Comparison of ENCODE assay signal across 8 mouse cellular contexts in the genomic region with DNA sequence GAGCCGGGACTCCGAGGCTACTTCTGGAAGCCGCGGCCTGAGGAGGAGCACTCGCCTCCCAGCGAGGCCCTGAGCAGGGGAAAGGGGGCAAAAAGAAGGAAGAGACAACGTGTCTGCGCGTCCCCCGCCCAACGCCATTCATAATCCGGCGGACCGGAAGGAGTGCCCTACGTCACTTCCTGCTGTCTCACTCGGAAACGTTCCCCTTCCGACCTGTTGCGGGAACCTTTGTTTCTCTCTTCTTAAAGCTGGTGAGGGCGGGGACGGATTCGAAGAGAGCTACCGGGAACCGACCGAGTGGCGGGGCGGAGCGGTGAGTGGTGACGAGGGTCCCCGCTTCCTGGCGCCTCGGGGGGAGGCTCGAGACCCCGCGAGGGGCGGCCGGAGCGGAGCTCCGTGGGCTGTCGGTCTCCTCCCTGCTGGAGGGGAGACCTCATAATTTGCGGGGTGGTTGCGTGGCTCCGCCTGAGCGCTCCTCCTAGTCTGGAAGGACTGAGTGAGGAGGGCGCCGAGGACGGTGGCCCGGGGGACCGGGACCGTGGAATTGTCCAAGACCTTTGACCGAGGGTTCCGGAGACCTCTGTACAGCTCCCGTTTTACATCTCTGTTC. TPM values are rescaled to one million over a fixed set of nuclear protein-coding genes. Genes with fewer than 3 reads are reported as not detected.
DNase-seq lines count a peak whose midpoint lies in the region; ATAC-seq and TF ChIP-seq lines count a peak whose summit lies in the region.

A gene (plus strand): TSS at position 177 of the 610 bp plus-strand sequence.
A gene (minus strand): TSS at position 370 of the 610 bp plus-strand sequence.

- intact Hi-C loops in heart, postnatal 10 days (cut with DNase I), result loop anchor here (2.0 to 5.0 kb wide), 2 partner anchors 345 to 1146 kb away; a partner anchor contains a TSS

- peak; percentile 57 for TF ChIP-seq POLR2A in ES-Bruce4 (IDR thresholded peaks at IDR 0.05; ENCODE audit: insufficient read depth, low read length)

- peak within 1 kb of the TSS; percentile 69 for H3K4me2 ChIP-seq in forebrain, embryonic 13.5 days
- H3K4me2 ChIP-seq in liver, postnatal 0 days (ENCODE audit: low read depth, low read length), result peak within 1 kb of the TSS; percentile 92
- H3K4me2 ChIP-seq in neural tube, embryonic 14.5 days (ENCODE audit: low read depth, low read length), result peak within 1 kb of the TSS; percentile 68

- H3K36me3 ChIP-seq in ES-Bruce4 (ENCODE audit: control insufficient read depth, insufficient read depth, low read length, poor library complexity, severe bottlenecking), result no peaks in the 10 kb centered on the region
- no peaks in the 10 kb centered on the region for H3K36me3 ChIP-seq in forebrain, embryonic 13.5 days (ENCODE audit: poor library complexity, severe bottlenecking)
- no peaks in the 10 kb centered on the region; the same call in 1 of the 2 replicates for H3K36me3 ChIP-seq in liver, postnatal 0 days (replicated peaks; ENCODE audit: insufficient read depth, low read length)
- no peaks in the 10 kb centered on the region for H3K36me3 ChIP-seq in neural tube, embryonic 14.5 days (ENCODE audit: control insufficient read depth, insufficient read depth, low read length)

- WGBS in forebrain, embryonic 13.5 days, result under 1% methylated on average over 53 of the region's 53 CpGs
- under 1% methylated on average over 53 of the region's 53 CpGs for WGBS in large intestine, adult 2 months
- under 1% methylated on average over 53 of the region's 53 CpGs for WGBS in liver, postnatal 0 days (ENCODE audit: insufficient replicate concordance)
- under 1% methylated on average over 53 of the region's 53 CpGs for WGBS in neural tube, embryonic 14.5 days

- DNase-seq in heart, postnatal 10 days, result peak; percentile 94 to 97
- peak; percentile 80 for DNase-seq in large intestine, adult 2 months (ENCODE audit: low read depth, low spot score)
- peak; percentile 92 for DNase-seq in liver, postnatal 0 days
- peak; percentile 91 for DNase-seq in testis, postnatal 10 days (ENCODE audit: low spot score)

- 0 out of 2 replicates have a peak, but pooled peaks have one; percentile 27 for TF ChIP-seq EP300 in ES-Bruce4 (IDR thresholded peaks at IDR 0.05; ENCODE audit: insufficient read depth, low read depth, low read length)
- peak; percentile 31; the same call in 1 of the 2 replicates for TF ChIP-seq EP300 in liver, postnatal 0 days (IDR thresholded peaks at IDR 0.05; ENCODE audit: low read depth)

- H3K9me3 ChIP-seq in ES-Bruce4 (replicated peaks; ENCODE audit: control insufficient read depth, insufficient read depth, low read length, poor library complexity, severe bottlenecking), result no peaks in the 10 kb centered on the region
- no peaks in the 10 kb centered on the region for H3K9me3 ChIP-seq in forebrain, embryonic 13.5 days (replicated peaks)
- no peaks in the 10 kb centered on the region for H3K9me3 ChIP-seq in liver, postnatal 0 days (ENCODE audit: low read length)
- H3K9me3 ChIP-seq in neural tube, embryonic 14.5 days (ENCODE audit: control insufficient read depth, low read length), result no peaks in the 10 kb centered on the region

- H3K4me1 ChIP-seq in ES-Bruce4 (ENCODE audit: control insufficient read depth, insufficient read depth, low read length), result peaks cover 2% of the 10 kb centered on the region
- H3K4me1 ChIP-seq in forebrain, embryonic 13.5 days, result peaks cover 30% of the 10 kb centered on the region
- peaks cover 24% of the 10 kb centered on the region for H3K4me1 ChIP-seq in liver, postnatal 0 days (ENCODE audit: insufficient read depth)
- H3K4me1 ChIP-seq in neural tube, embryonic 14.5 days (ENCODE audit: control insufficient read depth, insufficient read depth, low read length), result peaks cover 12% of the 10 kb centered on the region; the same call in 1 of the 2 replicates

- no peaks in the 10 kb centered on the region for H3K27me3 ChIP-seq in ES-Bruce4 (ENCODE audit: control insufficient read depth, insufficient read depth, low read length, poor library complexity, severe bottlenecking)
- H3K27me3 ChIP-seq in forebrain, embryonic 13.5 days, result no peaks in the 10 kb centered on the region
- no peaks in the 10 kb centered on the region for H3K27me3 ChIP-seq in liver, postnatal 0 days (ENCODE audit: insufficient read depth, low read length)
- H3K27me3 ChIP-seq in neural tube, embryonic 14.5 days (ENCODE audit: control insufficient read depth, insufficient read depth, low read length), result no peaks in the 10 kb centered on the region

- H3K9ac ChIP-seq in ES-Bruce4 (ENCODE audit: low read depth, poor library complexity, severe bottlenecking), result peak within 1 kb of the TSS; percentile 79
- peak within 1 kb of the TSS; percentile 85 for H3K9ac ChIP-seq in forebrain, embryonic 13.5 days
- H3K9ac ChIP-seq in liver, postnatal 0 days (replicated peaks), result peak within 1 kb of the TSS; percentile 84
- peak within 1 kb of the TSS; percentile 67 for H3K9ac ChIP-seq in neural tube, embryonic 14.5 days (replicated peaks; ENCODE audit: low read depth, low read length)

- peak within 1 kb of the TSS; percentile 84 for H3K4me3 ChIP-seq in ES-Bruce4 (ENCODE audit: low read depth, low read length)
- peak within 1 kb of the TSS; percentile 76 for H3K4me3 ChIP-seq in forebrain, embryonic 13.5 days
- H3K4me3 ChIP-seq in liver, postnatal 0 days (ENCODE audit: low read depth, low read length), result peak within 1 kb of the TSS; percentile 90
- peak within 1 kb of the TSS; percentile 63 for H3K4me3 ChIP-seq in neural tube, embryonic 14.5 days (ENCODE audit: low read depth, low read length)

- H3K27ac ChIP-seq in ES-Bruce4 (ENCODE audit: insufficient read depth, low read length), result peak within 1 kb of the TSS; percentile 78
- H3K27ac ChIP-seq in forebrain, embryonic 13.5 days, result peak within 1 kb of the TSS; percentile 97
- H3K27ac ChIP-seq in liver, postnatal 0 days (ENCODE audit: low read depth), result peak within 1 kb of the TSS; percentile 92
- H3K27ac ChIP-seq in neural tube, embryonic 14.5 days (ENCODE audit: low read depth, low read length), result peak within 1 kb of the TSS; percentile 91

- ATAC-seq in cerebellum, adult (ENCODE audit: insufficient number of reproducible peaks, low FRiP score, low TSS enrichment), result peak; percentile 97
- ATAC-seq in forebrain, embryonic 13.5 days, result peak; percentile 98
- ATAC-seq in liver, postnatal 0 days, result peak; percentile 98
- peak; percentile 98 for ATAC-seq in neural tube, embryonic 14.5 days (ENCODE audit: low read depth)

- TF ChIP-seq CTCF in ES-Bruce4 (IDR thresholded peaks at IDR 0.05; ENCODE audit: low read depth, low read length), result no peak
- no peak for TF ChIP-seq CTCF in liver, postnatal 0 days (IDR thresholded peaks at IDR 0.05; ENCODE audit: low read depth)

RNA-seq across cellular contexts. Expression of the first gene that starts in this region (rescaled TPM):
- 14.6 and 17.5 TPM in 2 replicates for polyA plus RNA-seq in ES-Bruce4 (2011; ENCODE audit: insufficient read depth, insufficient read length, low read depth, missing spikeins)
- 21.3 and 22.7 TPM in 2 replicates for polyA plus RNA-seq in forebrain, embryonic 13.5 days (2015; fragmentation: Nextera tagmentation; extraction: Ambion mirVana)
- total RNA-seq in heart, postnatal 10 days (2021), result 10 to 100 TPM in 1 of 2 experiments, 1 to 10 TPM in 1; 7.9 to 10.4 TPM
- 7.3 and 9.7 TPM in 2 replicates for polyA plus RNA-seq in large intestine, adult 2 months (2012; rRNA removed)
- polyA plus RNA-seq in liver, postnatal 0 days (2015; fragmentation: Nextera tagmentation; extraction: Ambion mirVana), result 7.9 and 9.0 TPM in 2 replicates
- 16.6 and 20.6 TPM in 2 replicates for polyA plus RNA-seq in neural tube, embryonic 14.5 days (2014; fragmentation: Nextera tagmentation; extraction: Ambion mirVana)

RNA-seq across cellular contexts. Expression of the second gene that starts in this region (rescaled TPM):
- 33.3 and 36.1 TPM in 2 replicates for polyA plus RNA-seq in ES-Bruce4 (2011; ENCODE audit: insufficient read depth, insufficient read length, low read depth, missing spikeins)
- polyA plus RNA-seq in forebrain, embryonic 13.5 days (2015; fragmentation: Nextera tagmentation; extraction: Ambion mirVana), result 6.6 and 6.7 TPM in 2 replicates
- total RNA-seq in heart, postnatal 10 days (2021), result 1 to 10 TPM; 5.6 to 6.2 TPM
- 3.0 and 3.8 TPM in 2 replicates for polyA plus RNA-seq in large intestine, adult 2 months (2012; rRNA removed)
- 1.4 and 1.6 TPM in 2 replicates for polyA plus RNA-seq in liver, postnatal 0 days (2015; fragmentation: Nextera tagmentation; extraction: Ambion mirVana)
- polyA plus RNA-seq in neural tube, embryonic 14.5 days (2014; fragmentation: Nextera tagmentation; extraction: Ambion mirVana), result 3.6 and 4.1 TPM in 2 replicates

Comparison
In these comparisons a context has a peak if more than half of its experiments do, and no peak if none do; other contexts are left out.
1. Peak in every context shown above with its lines: DNase-seq, ATAC-seq, H3K4me3 ChIP-seq and H3K27ac ChIP-seq.